Mouse (Mus musculus) Muller cell, postnatal 12 days (primary cell): ENCODE results near the gene Wdr75.

Experiments
- DNase-seq: peaks from one replicate; pipeline ENCODE4 v3.0.0-alpha.2; 2015; ENCODE audit errors: inconsistent ontology term

Gene Wdr75

GRCm38 (mm10) chr1:45837736-45838135, 42.8 kb downstream of the Wdr75 start:
- DNase-seq = peak; percentile 95

- peak; percentile 59 for DNase-seq
These were observed 43.3 kb downstream of the Wdr75 start for GRCm38 (mm10) chr1:45838271-45838670.

- DNase-seq = no peak
These were observed 50.5 kb downstream of the Wdr75 start for GRCm38 (mm10) chr1:45845466-45845865.

GRCm38 (mm10) chr1:45858038-45858437, 63.1 kb downstream of the Wdr75 start:
- DNase-seq = no peak

GRCm38 (mm10) chr1:45860349-45860748, 65.4 kb downstream of the Wdr75 start:
- no peak for DNase-seq

GRCm38 (mm10) chr1:45861162-45861561, 66.2 kb downstream of the Wdr75 start:
- no peak for DNase-seq

- no peak for DNase-seq
These were observed 68.7 kb downstream of the Wdr75 start for GRCm38 (mm10) chr1:45863641-45864040.

GRCm38 (mm10) chr1:45864564-45865014, 69.6 kb downstream of the Wdr75 start:
- DNase-seq = peak; percentile 68

- no peak for DNase-seq
These were observed 70.3 kb downstream of the Wdr75 start for GRCm38 (mm10) chr1:45865316-45865715.

GRCm38 (mm10) chr1:45865727-45866126, 70.8 kb downstream of the Wdr75 start:
- no peak for DNase-seq

GRCm38 (mm10) chr1:45866288-45867018, 71.5 kb downstream of the Wdr75 start:
- no peak for DNase-seq

GRCm38 (mm10) chr1:45868050-45868449, 73.1 kb downstream of the Wdr75 start:
- no peak for DNase-seq

GRCm38 (mm10) chr1:45868479-45869137, 73.6 kb downstream of the Wdr75 start:
- DNase-seq = no peak
